Mouse (Mus musculus): ENCODE measurements around the gene Fkbp4. TPM values are rescaled to one million over a fixed set of nuclear protein-coding genes. Genes with fewer than 3 reads are reported as not detected.

The Fkbp4 gene
- polyA plus RNA-seq, 1 experiment from 2014 or later = 363 TPM

- H3K4me2 ChIP-seq (ENCODE audit: low read length) = no peak overlapping the region
- ATAC-seq (ENCODE audit: low FRiP score, low TSS enrichment) (no peak), DNase-seq (no peak)
- H3K27ac ChIP-seq (replicated peaks; ENCODE audit: low read depth, low read length) = no peak overlapping the region
- H3K4me1 ChIP-seq (ENCODE audit: control insufficient read depth, insufficient read depth, low read length) = no peaks in the 10 kb centered on the region
- no peaks in the 10 kb centered on the region for H3K36me3 ChIP-seq (ENCODE audit: control insufficient read depth, insufficient read depth, low read length)
- 68% methylated on average over 7 of the region's 7 CpGs for WGBS
- no peak overlapping the region for H3K4me3 ChIP-seq (replicated peaks; ENCODE audit: low read depth, low read length)
- H3K9ac ChIP-seq (replicated peaks; ENCODE audit: low read length) = no peak overlapping the region
- H3K9me3 ChIP-seq (ENCODE audit: control insufficient read depth, low read length) = no peaks in the 10 kb centered on the region
- no peaks in the 10 kb centered on the region for H3K27me3 ChIP-seq (ENCODE audit: control insufficient read depth, insufficient read depth, low read length)
These were observed 27.6 kb upstream of the Fkbp4 start for GRCm38 (mm10) chr6:128466043-128466442.

- no peak overlapping the region for H3K4me2 ChIP-seq (ENCODE audit: low read length)
- H3K4me3 ChIP-seq (replicated peaks; ENCODE audit: low read depth, low read length) = no peak overlapping the region
- WGBS = 92% methylated on average over 4 of the region's 4 CpGs
- no peak overlapping the region for H3K9ac ChIP-seq (replicated peaks; ENCODE audit: low read length)
- no peaks in the 10 kb centered on the region for H3K36me3 ChIP-seq (ENCODE audit: control insufficient read depth, insufficient read depth, low read length)
- no peak overlapping the region for H3K27ac ChIP-seq (replicated peaks; ENCODE audit: low read depth, low read length)
- H3K4me1 ChIP-seq (ENCODE audit: control insufficient read depth, insufficient read depth, low read length) = no peaks in the 10 kb centered on the region
- DNase-seq (no peak), ATAC-seq (ENCODE audit: low FRiP score, low TSS enrichment) (no peak)
- H3K27me3 ChIP-seq (ENCODE audit: control insufficient read depth, insufficient read depth, low read length) = no peaks in the 10 kb centered on the region
- no peaks in the 10 kb centered on the region for H3K9me3 ChIP-seq (ENCODE audit: control insufficient read depth, low read length)
These were observed 26.5 kb upstream of the Fkbp4 start for GRCm38 (mm10) chr6:128464996-128465395.

- no peak for DNase-seq
- Histone ChIP-seq H3K4me3 (replicated peaks; ENCODE audit: low read depth, low read length) (no peak overlapping the region), H3K4me2 (ENCODE audit: low read length) (no peak overlapping the region), H3K27ac (replicated peaks; ENCODE audit: low read depth, low read length) (no peak overlapping the region), H3K36me3 (ENCODE audit: control insufficient read depth, insufficient read depth, low read length) (no peaks in the 10 kb centered on the region), H3K9ac (replicated peaks; ENCODE audit: low read length) (no peak overlapping the region), H3K4me1 (ENCODE audit: control insufficient read depth, insufficient read depth, low read length) (no peaks in the 10 kb centered on the region), H3K9me3 (ENCODE audit: control insufficient read depth, low read length) (no peaks in the 10 kb centered on the region), H3K27me3 (ENCODE audit: control insufficient read depth, insufficient read depth, low read length) (no peaks in the 10 kb centered on the region)
- ATAC-seq (ENCODE audit: low FRiP score, low TSS enrichment) = no peak
These were observed 23.1 kb upstream of the Fkbp4 start for GRCm38 (mm10) chr6:128461606-128462005.

- Histone ChIP-seq H3K4me2 (ENCODE audit: low read length) (no peak overlapping the region), H3K27me3 (ENCODE audit: control insufficient read depth, insufficient read depth, low read length) (no peaks in the 10 kb centered on the region), H3K9ac (replicated peaks; ENCODE audit: low read length) (no peak overlapping the region), H3K27ac (replicated peaks; ENCODE audit: low read depth, low read length) (no peak overlapping the region), H3K4me3 (replicated peaks; ENCODE audit: low read depth, low read length) (no peak overlapping the region), H3K36me3 (ENCODE audit: control insufficient read depth, insufficient read depth, low read length) (no peaks in the 10 kb centered on the region), H3K9me3 (ENCODE audit: control insufficient read depth, low read length) (no peaks in the 10 kb centered on the region), H3K4me1 (ENCODE audit: control insufficient read depth, insufficient read depth, low read length) (no peaks in the 10 kb centered on the region)
- 86% methylated on average over 14 of the region's 14 CpGs for WGBS
- no peak for ATAC-seq (ENCODE audit: low FRiP score, low TSS enrichment)
- DNase-seq = no peak
These were observed 22.4 kb upstream of the Fkbp4 start for GRCm38 (mm10) chr6:128460729-128461503.

- no peaks in the 10 kb centered on the region for H3K4me1 ChIP-seq (ENCODE audit: control insufficient read depth, insufficient read depth, low read length)
- no peak overlapping the region for H3K9ac ChIP-seq (replicated peaks; ENCODE audit: low read length)
- peak; percentile 24 for DNase-seq
- H3K4me2 ChIP-seq (ENCODE audit: low read length) = no peak overlapping the region
- no peaks in the 10 kb centered on the region for H3K9me3 ChIP-seq (ENCODE audit: control insufficient read depth, low read length)
- H3K27me3 ChIP-seq (ENCODE audit: control insufficient read depth, insufficient read depth, low read length) = no peaks in the 10 kb centered on the region
- H3K4me3 ChIP-seq (replicated peaks; ENCODE audit: low read depth, low read length) = no peak overlapping the region
- H3K27ac ChIP-seq (replicated peaks; ENCODE audit: low read depth, low read length) = no peak overlapping the region
- WGBS = 33% methylated on average over 2 of the region's 2 CpGs
- H3K36me3 ChIP-seq (ENCODE audit: control insufficient read depth, insufficient read depth, low read length) = no peaks in the 10 kb centered on the region
- ATAC-seq (ENCODE audit: low FRiP score, low TSS enrichment) = no peak
These were observed 21.8 kb upstream of the Fkbp4 start for GRCm38 (mm10) chr6:128460321-128460720.

GRCm38 (mm10) chr6:128457186-128457585, 18.7 kb upstream of the Fkbp4 start:
- ATAC-seq (ENCODE audit: low FRiP score, low TSS enrichment) (no peak), DNase-seq (no peak)
- H3K4me1 ChIP-seq (ENCODE audit: control insufficient read depth, insufficient read depth, low read length) = no peaks in the 10 kb centered on the region
- no peaks in the 10 kb centered on the region for H3K9me3 ChIP-seq (ENCODE audit: control insufficient read depth, low read length)
- no peak overlapping the region for H3K4me2 ChIP-seq (ENCODE audit: low read length)
- H3K36me3 ChIP-seq (ENCODE audit: control insufficient read depth, insufficient read depth, low read length) = no peaks in the 10 kb centered on the region
- WGBS = 78% methylated on average over 5 of the region's 5 CpGs
- no peaks in the 10 kb centered on the region for H3K27me3 ChIP-seq (ENCODE audit: control insufficient read depth, insufficient read depth, low read length)
- H3K9ac ChIP-seq (replicated peaks; ENCODE audit: low read length) = no peak overlapping the region
- no peak overlapping the region for H3K4me3 ChIP-seq (replicated peaks; ENCODE audit: low read depth, low read length)
- no peak overlapping the region for H3K27ac ChIP-seq (replicated peaks; ENCODE audit: low read depth, low read length)

- Histone ChIP-seq H3K4me3 (replicated peaks; ENCODE audit: low read depth, low read length) (no peak overlapping the region), H3K4me2 (ENCODE audit: low read length) (no peak overlapping the region), H3K9ac (replicated peaks; ENCODE audit: low read length) (no peak overlapping the region), H3K9me3 (ENCODE audit: control insufficient read depth, low read length) (no peaks in the 10 kb centered on the region), H3K27ac (replicated peaks; ENCODE audit: low read depth, low read length) (no peak overlapping the region), H3K4me1 (ENCODE audit: control insufficient read depth, insufficient read depth, low read length) (no peaks in the 10 kb centered on the region), H3K36me3 (ENCODE audit: control insufficient read depth, insufficient read depth, low read length) (no peaks in the 10 kb centered on the region), H3K27me3 (ENCODE audit: control insufficient read depth, insufficient read depth, low read length) (no peaks in the 10 kb centered on the region)
- no peak for DNase-seq
- 90% methylated on average over 12 of the region's 12 CpGs for WGBS
- ATAC-seq (ENCODE audit: low FRiP score, low TSS enrichment) = no peak
These were observed 17.5 kb upstream of the Fkbp4 start for GRCm38 (mm10) chr6:128455835-128456605.

GRCm38 (mm10) chr6:128447063-128447462, 8.6 kb upstream of the Fkbp4 start:
- Histone ChIP-seq H3K9me3 (ENCODE audit: control insufficient read depth, low read length) (no peaks in the 10 kb centered on the region), H3K27ac (replicated peaks; ENCODE audit: low read depth, low read length) (no peak overlapping the region), H3K36me3 (ENCODE audit: control insufficient read depth, insufficient read depth, low read length) (no peaks in the 10 kb centered on the region), H3K4me1 (ENCODE audit: control insufficient read depth, insufficient read depth, low read length) (no peaks in the 10 kb centered on the region), H3K9ac (replicated peaks; ENCODE audit: low read length) (no peak overlapping the region), H3K27me3 (ENCODE audit: control insufficient read depth, insufficient read depth, low read length) (no peaks in the 10 kb centered on the region), H3K4me3 (replicated peaks; ENCODE audit: low read depth, low read length) (no peak overlapping the region), H3K4me2 (ENCODE audit: low read length) (no peak overlapping the region)
- DNase-seq (no peak), ATAC-seq (ENCODE audit: low FRiP score, low TSS enrichment) (no peak)
- 94% methylated on average over 5 of the region's 5 CpGs for WGBS
